Mouse (Mus musculus) thymus, adult 2 months (tissue): ENCODE data around the gene Klhl32. TPM values are rescaled to one million over a fixed set of nuclear protein-coding genes. Genes with fewer than 3 reads are reported as not detected.

Experiments used
- DNase-seq: peaks from one replicate; pipeline ENCODE4 v3.0.0; 2021
- H3K27ac ChIP-seq: fragments of 200-500 bp; 2 replicates; pipeline ENCODE4 v1.5.1; 2012; ENCODE audit warnings: low read length, control low read depth; ENCODE audit not compliant: control insufficient read depth, insufficient read depth
- H3K27me3 ChIP-seq: fragments of 200-500 bp; 2 replicates; pipeline ENCODE4 v1.6.1; 2012; ENCODE audit warnings: mild to moderate bottlenecking, low read length, moderate library complexity, mixed read lengths; ENCODE audit not compliant: control insufficient read depth, insufficient read depth
- H3K36me3 ChIP-seq: fragments of 200-500 bp; 2 replicates; pipeline ENCODE4 v1.6.1; 2012; ENCODE audit warnings: mild to moderate bottlenecking, low read length, moderate library complexity; ENCODE audit not compliant: control insufficient read depth, insufficient read depth
- H3K4me1 ChIP-seq: fragments of 200-500 bp; replicated peaks from 2 replicates; pipeline ENCODE4 v1.6.1; 2012; ENCODE audit warnings: low read length; ENCODE audit not compliant: control insufficient read depth, insufficient read depth
- H3K4me3 ChIP-seq: fragments of 200-500 bp; 2 replicates; pipeline ENCODE4 v1.5.1; 2012; ENCODE audit warnings: mild to moderate bottlenecking, low read length, control low read depth, moderate library complexity; ENCODE audit not compliant: control insufficient read depth, insufficient read depth
- CTCF ChIP-seq: fragments of 200-500 bp; IDR thresholded peaks from 2 replicates; pipeline ENCODE4 v1.5.1; 2012; ENCODE audit warnings: mild to moderate bottlenecking, control low read depth, low read length, moderate library complexity, borderline replicate concordance; ENCODE audit not compliant: control insufficient read depth, poor library complexity, insufficient read depth; ENCODE audit errors: extremely low read depth
- POLR2A ChIP-seq: fragments of 200-500 bp; IDR thresholded peaks from 2 replicates; pipeline ENCODE4 v1.6.1; 2012; ENCODE audit warnings: mild to moderate bottlenecking, low read length, control low read depth, moderate library complexity; ENCODE audit not compliant: control insufficient read depth, poor library complexity, insufficient read depth; ENCODE audit errors: extremely low read depth
- WGBS: fragments of 180-500 bp; shearing (Covaris S2); methylation state at CpG from one replicate; pipeline ENCODE4 v1.1.7; 2018; 5-methylcytosine and 5-hydroxymethylcytosine counted together
- polyA plus RNA-seq: library from polyadenylated mRNA; depleted of rRNA; stranded (reverse); fragments of >200 nt; gene quantifications from 2 replicates; pipeline ENCODE4 v1.2.3, GENCODE M21; 2012

Gene Klhl32
- polyA plus RNA-seq, 1 experiment: 0.49 TPM

GRCm38 (mm10) chr4:24625951-24626584, 224.9 kb downstream of the Klhl32 start:
- no peak for TF ChIP-seq POLR2A
- TF ChIP-seq CTCF: no peak
- Histone ChIP-seq H3K4me1 (no peaks in the 10 kb centered on the region), H3K36me3 (no peaks in the 10 kb centered on the region), H3K27ac (no peak overlapping the region), H3K27me3 (no peaks in the 10 kb centered on the region), H3K4me3 (no peak overlapping the region)
- DNase-seq: no peak
- 53% methylated on average over 13 of the region's 13 CpGs for WGBS

GRCm38 (mm10) chr4:24621422-24622187, 229.3 kb downstream of the Klhl32 start:
- no peak overlapping the region for H3K4me3 ChIP-seq
- H3K27ac ChIP-seq: no peak overlapping the region
- H3K36me3 ChIP-seq: no peaks in the 10 kb centered on the region
- TF ChIP-seq POLR2A (no peak), CTCF (no peak)
- H3K4me1 ChIP-seq: no peaks in the 10 kb centered on the region
- WGBS: 94% methylated on average over 9 of the region's 9 CpGs
- no peaks in the 10 kb centered on the region for H3K27me3 ChIP-seq
- DNase-seq: no peak

- no peak for DNase-seq
- no peaks in the 10 kb centered on the region for H3K27me3 ChIP-seq
- WGBS: 96% methylated on average over 5 of the region's 5 CpGs
- no peaks in the 10 kb centered on the region for H3K36me3 ChIP-seq
- TF ChIP-seq CTCF (no peak), POLR2A (no peak)
- no peak overlapping the region for H3K27ac ChIP-seq
- no peak overlapping the region for H3K4me3 ChIP-seq
- no peaks in the 10 kb centered on the region for H3K4me1 ChIP-seq
Measured at GRCm38 (mm10) chr4:24620440-24620839, 230.5 kb downstream of the Klhl32 start.

GRCm38 (mm10) chr4:24620005-24620404, 230.9 kb downstream of the Klhl32 start:
- WGBS: 86% methylated on average over 6 of the region's 6 CpGs
- Histone ChIP-seq H3K27me3 (no peaks in the 10 kb centered on the region), H3K27ac (no peak overlapping the region), H3K4me3 (no peak overlapping the region), H3K36me3 (no peaks in the 10 kb centered on the region), H3K4me1 (no peaks in the 10 kb centered on the region)
- no peak for DNase-seq
- no peak for TF ChIP-seq POLR2A
- no peak for TF ChIP-seq CTCF

- no peak overlapping the region for H3K27ac ChIP-seq
- no peaks in the 10 kb centered on the region for H3K4me1 ChIP-seq
- H3K36me3 ChIP-seq: no peaks in the 10 kb centered on the region
- 98% methylated on average over 2 of the region's 2 CpGs for WGBS
- H3K4me3 ChIP-seq: no peak overlapping the region
- DNase-seq: no peak
- no peaks in the 10 kb centered on the region for H3K27me3 ChIP-seq
- no peak for TF ChIP-seq POLR2A
- TF ChIP-seq CTCF: no peak
Measured at GRCm38 (mm10) chr4:24609564-24609963, 241.4 kb downstream of the Klhl32 start.

GRCm38 (mm10) chr4:24609085-24609484, 241.8 kb downstream of the Klhl32 start:
- Histone ChIP-seq H3K4me1 (no peaks in the 10 kb centered on the region), H3K27me3 (no peaks in the 10 kb centered on the region), H3K4me3 (no peak overlapping the region), H3K27ac (no peak overlapping the region), H3K36me3 (no peaks in the 10 kb centered on the region)
- 93% methylated on average over 3 of the region's 3 CpGs for WGBS
- TF ChIP-seq POLR2A (no peak), CTCF (no peak)
- DNase-seq: no peak
